Mouse (Mus musculus): ENCODE measurements around the gene Mtnr1a.

Gene Mtnr1a

GRCm38 (mm10) chr8:45110064-45110812 is 41.3 kb downstream of the Mtnr1a start:
- DNase-seq: no peak

GRCm38 (mm10) chr8:45110813-45111104 is 41.8 kb downstream of the Mtnr1a start:
- DNase-seq: no peak

- DNase-seq: no peak
Observed at GRCm38 (mm10) chr8:45111820-45112219, 42.9 kb downstream of the Mtnr1a start.

- no peak for DNase-seq
Observed at GRCm38 (mm10) chr8:45117588-45117987, 48.7 kb downstream of the Mtnr1a start.

DNA sequence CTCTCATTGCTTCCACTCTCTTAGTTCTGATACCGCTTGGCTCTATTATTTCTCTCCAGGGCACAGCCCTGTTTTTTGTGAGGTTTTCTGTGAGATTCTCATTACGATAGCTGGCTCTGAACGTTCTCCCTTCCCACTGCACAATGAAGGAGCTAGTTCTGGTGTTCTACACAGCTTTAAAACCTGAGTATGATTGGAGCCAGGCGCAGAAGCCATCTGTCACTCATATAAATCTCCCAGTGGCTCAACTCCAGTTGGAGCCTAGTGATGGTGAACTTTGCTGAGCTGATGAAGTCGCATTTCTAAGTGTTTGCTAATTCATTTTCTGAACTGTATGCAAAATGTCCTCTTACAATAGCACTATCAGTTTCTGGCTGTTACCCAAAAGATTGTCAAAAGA is 56.7 kb downstream of the Mtnr1a start:
- no peak for DNase-seq
